Mouse (Mus musculus) testis, adult 2 months (tissue): Measurements from ENCODE around the gene Ccdc138.

Experiments
- CTCF ChIP-seq: fragments of 200-500 bp; IDR thresholded peaks from 2 replicates; pipeline ENCODE4 v1.5.1; 2012; ENCODE audit warnings: low read depth, mild to moderate bottlenecking, inconsistent platforms, low read length, moderate library complexity; ENCODE audit not compliant: control insufficient read depth, insufficient read depth, insufficient replicate concordance
- POLR2A ChIP-seq: fragments of 200-500 bp; IDR thresholded peaks from 2 replicates; pipeline ENCODE4 v1.6.1; 2012; ENCODE audit warnings: low read depth, mild to moderate bottlenecking, inconsistent platforms, low read length, moderate library complexity; ENCODE audit not compliant: control insufficient read depth

DNA sequence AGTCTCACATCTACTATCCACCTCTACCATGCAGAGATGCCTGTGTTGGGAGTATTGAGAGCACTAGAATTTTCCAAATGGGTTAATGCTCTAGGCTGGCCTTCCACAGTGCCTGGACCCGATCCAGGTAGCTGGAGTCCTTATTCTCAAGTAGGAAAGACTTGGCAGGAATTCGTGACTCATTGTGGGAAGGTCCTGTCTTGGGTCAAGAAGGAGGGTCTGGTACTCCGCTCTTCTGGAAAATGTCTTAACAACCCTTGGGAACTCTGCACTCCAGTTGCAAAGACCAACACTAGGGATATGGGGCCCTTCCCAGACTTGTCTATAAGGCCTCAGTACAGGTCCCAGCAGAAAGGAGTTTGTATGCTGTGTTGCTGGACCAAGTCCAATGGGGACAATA, 111.1 kb downstream of the Ccdc138 start:
- no peak for TF ChIP-seq CTCF
- TF ChIP-seq POLR2A: no peak
